Mouse (Mus musculus) lung, embryonic 16.5 days (tissue): ENCODE data around the gene Smg7. TPM values are rescaled to one million over a fixed set of nuclear protein-coding genes. Genes with fewer than 3 reads are reported as not detected.

Source experiments
- ATAC-seq: fragments of 200-750 bp; cut with Nextera tagmentation; 2 replicates; pipeline ENCODE4 v1.8.0; 2017; ENCODE audit warnings: low read depth, mild to moderate bottlenecking, moderate library complexity
- H3K27ac ChIP-seq: fragments of 300-500 bp; sonication (generic); 2 replicates; pipeline ENCODE4 v1.5.1; 2014; ENCODE audit warnings: mild to moderate bottlenecking, control low read depth, low read length
- H3K27me3 ChIP-seq: fragments of 300-500 bp; sonication (generic); 2 replicates; pipeline ENCODE4 v1.6.1; 2014; ENCODE audit warnings: low read depth, low read length, mixed read lengths; ENCODE audit not compliant: control insufficient read depth, insufficient read depth
- H3K36me3 ChIP-seq: fragments of 300-500 bp; sonication (generic); 2 replicates; pipeline ENCODE4 v1.6.1; 2014; ENCODE audit warnings: low read length; ENCODE audit not compliant: control insufficient read depth, insufficient read depth
- H3K4me1 ChIP-seq: fragments of 300-500 bp; sonication (generic); replicated peaks from 2 replicates; pipeline ENCODE4 v1.6.1; 2014; ENCODE audit warnings: low read length, mixed read lengths; ENCODE audit not compliant: control insufficient read depth, insufficient read depth
- H3K4me2 ChIP-seq: fragments of 300-500 bp; sonication (generic); 2 replicates; pipeline ENCODE4 v1.6.1; 2014; ENCODE audit warnings: low read depth, low read length, control low read depth
- H3K4me3 ChIP-seq: fragments of 300-500 bp; sonication (generic); 2 replicates; pipeline ENCODE4 v1.5.1; 2014; ENCODE audit warnings: mild to moderate bottlenecking, low read length, control low read depth
- H3K9ac ChIP-seq: fragments of 300-500 bp; sonication (generic); 2 replicates; pipeline ENCODE4 v1.6.1; 2014; ENCODE audit warnings: low read length, control low read depth
- H3K9me3 ChIP-seq: fragments of 300-500 bp; sonication (generic); 2 replicates; pipeline ENCODE4 v1.6.1; 2016; ENCODE audit warnings: low read length; ENCODE audit not compliant: control insufficient read depth
- WGBS: fragments of 180-500 bp; shearing (Covaris S2); extraction: QIAGEN DNeasy Blood & Tissue Kit; methylation state at CpG from one replicate; pipeline ENCODE4 v1.1.7; 2014; 5-methylcytosine and 5-hydroxymethylcytosine counted together
- polyA plus RNA-seq: library from polyadenylated mRNA; unstranded; fragments of >200 nt; fragmentation: Nextera tagmentation; extraction: Ambion mirVana; gene quantifications from 2 replicates; pipeline ENCODE4 v1.2.1, GENCODE M21; 2015

The Smg7 gene
- polyA plus RNA-seq, 1 experiment from 2014 or later = 27.8 TPM

- H3K36me3 ChIP-seq = no peaks in the 10 kb centered on the region
- 9% methylated on average over 6 of the region's 6 CpGs for WGBS
- no peaks in the 10 kb centered on the region; the same call in 1 of the 2 replicates for H3K4me1 ChIP-seq
- no peak overlapping the region for H3K9ac ChIP-seq
- no peak overlapping the region; the same call in 1 of the 2 replicates for H3K4me2 ChIP-seq
- ATAC-seq = peak; percentile 79
- H3K4me3 ChIP-seq = no peak overlapping the region
- no peaks in the 10 kb centered on the region for H3K27me3 ChIP-seq
- no peaks in the 10 kb centered on the region for H3K9me3 ChIP-seq
- peak overlapping the region; percentile 17 for H3K27ac ChIP-seq
Observed at GRCm38 (mm10) chr1:152790821-152791220, 111.6 kb downstream of the Smg7 start.

GRCm38 (mm10) chr1:152790254-152790653 is 112.2 kb downstream of the Smg7 start:
- Histone ChIP-seq H3K4me2 (peak overlapping the region; percentile 28; the same call in 1 of the 2 replicates), H3K9me3 (no peaks in the 10 kb centered on the region), H3K4me1 (no peaks in the 10 kb centered on the region; the same call in 1 of the 2 replicates), H3K27me3 (no peaks in the 10 kb centered on the region), H3K9ac (no peak overlapping the region), H3K4me3 (no peak overlapping the region), H3K36me3 (no peaks in the 10 kb centered on the region), H3K27ac (peak overlapping the region; percentile 7)
- 0 out of 2 replicates have a peak, but pooled peaks have one; percentile 51 for ATAC-seq
- WGBS = 35% methylated on average over 12 of the region's 12 CpGs

GRCm38 (mm10) chr1:152788121-152788660 is 114.3 kb downstream of the Smg7 start:
- Histone ChIP-seq H3K4me2 (no peak overlapping the region), H3K27ac (no peak overlapping the region), H3K9me3 (no peaks in the 10 kb centered on the region), H3K36me3 (no peaks in the 10 kb centered on the region), H3K4me3 (no peak overlapping the region), H3K9ac (no peak overlapping the region), H3K4me1 (no peaks in the 10 kb centered on the region; the same call in 1 of the 2 replicates), H3K27me3 (no peaks in the 10 kb centered on the region)
- WGBS = 39% methylated on average over 4 of the region's 4 CpGs
- no peak for ATAC-seq

Other genes starting within 250 kb of the Smg7 start
- gene Apobec4, start 152.1 kb downstream of the Smg7 start, polyA plus RNA-seq = 0.25 and 0.39 TPM in 2 replicates
- gene Rgl1, start 136.3 kb downstream of the Smg7 start, polyA plus RNA-seq = 49.1 and 53.4 TPM in 2 replicates
- gene Arpc5, start 136.1 kb downstream of the Smg7 start, polyA plus RNA-seq = 274 and 285 TPM in 2 replicates
- 5.5 and 5.9 TPM in 2 replicates for gene Ncf2, start 102.5 kb downstream of the Smg7 start, polyA plus RNA-seq
- gene Nmnat2, start 52.3 kb upstream of the Smg7 start, polyA plus RNA-seq = 3.8 and 7.2 TPM in 2 replicates